Mouse (Mus musculus) spleen, adult 18-20 months (tissue): Measurements from ENCODE around the gene Slc7a5.

Experiments used
- DNase-seq, 2 experiments: peaks; one replicate each; pipeline ENCODE4 v3.0.0; 2022; ENCODE audit warnings: mixed read lengths in 2 of 2

Gene Slc7a5

DNA sequence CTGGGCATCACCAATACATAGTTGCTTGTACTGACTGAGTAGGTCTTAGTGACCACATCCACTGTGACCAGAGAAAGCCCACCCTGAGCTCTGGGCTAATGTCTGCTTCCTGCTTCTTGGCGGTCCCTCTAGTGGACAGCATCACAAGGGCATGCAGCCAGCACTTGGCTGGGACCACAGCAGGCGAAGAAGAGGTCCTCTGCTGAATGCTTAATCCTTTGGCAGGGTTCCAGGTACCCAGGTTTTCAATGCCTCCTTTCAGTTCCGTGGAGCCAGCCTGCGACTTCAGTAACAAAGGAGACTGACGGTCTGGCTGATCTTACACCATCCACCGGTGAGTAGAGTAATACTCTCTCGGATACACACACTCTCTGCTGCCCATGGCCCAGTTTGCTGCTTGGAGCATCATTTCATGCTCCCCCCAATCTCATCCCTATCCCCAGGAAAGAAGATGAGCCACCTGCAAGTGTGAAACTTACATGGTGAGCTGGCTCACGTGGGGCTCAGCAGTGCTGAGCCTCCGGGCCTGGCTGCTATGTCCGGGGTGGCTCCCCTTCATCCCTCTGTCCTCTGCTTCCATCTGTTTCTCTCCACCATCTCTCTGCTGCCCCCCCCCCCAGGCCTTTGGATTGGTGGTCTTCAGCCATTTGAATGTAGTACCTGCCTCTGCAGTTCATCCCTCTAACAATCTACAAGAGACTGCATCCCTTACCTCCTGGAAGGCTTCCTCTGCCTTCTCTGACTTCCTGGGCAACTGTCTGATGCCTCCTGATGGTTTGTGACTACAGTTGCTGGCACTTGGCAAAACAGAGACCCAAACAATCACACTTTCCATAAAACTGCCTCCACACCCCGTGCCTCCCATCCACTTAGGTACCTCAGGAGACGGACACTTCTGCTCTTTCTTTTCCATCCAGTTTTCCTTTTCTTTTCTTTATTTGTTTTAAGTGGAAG is 28.1 kb upstream of the Slc7a5 start:
- no peak for DNase-seq

- no peak for DNase-seq
Observed at GRCm38 (mm10) chr8:121934923-121935322, 27.4 kb upstream of the Slc7a5 start.

DNA sequence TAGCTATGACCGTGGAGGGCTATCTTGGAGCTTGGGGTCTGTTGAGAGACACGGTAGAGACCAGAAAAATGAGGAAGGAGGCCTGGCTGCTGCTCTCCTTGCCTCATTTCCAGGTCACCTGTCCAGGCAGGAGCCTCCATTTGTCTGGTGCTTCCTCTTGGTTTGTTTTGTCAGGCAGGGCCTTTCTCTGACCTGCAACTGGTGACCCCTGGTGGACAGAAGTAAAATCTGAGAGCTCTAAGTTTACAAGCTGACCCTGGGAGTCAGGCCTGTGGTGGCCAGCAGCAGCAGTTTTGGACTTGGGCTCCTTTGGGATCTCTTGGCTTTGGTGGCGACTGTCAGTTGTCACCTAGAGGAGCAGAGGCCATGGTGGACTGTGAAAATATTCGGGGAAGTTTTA is 27.0 kb upstream of the Slc7a5 start:
- DNase-seq, result no peak

DNA sequence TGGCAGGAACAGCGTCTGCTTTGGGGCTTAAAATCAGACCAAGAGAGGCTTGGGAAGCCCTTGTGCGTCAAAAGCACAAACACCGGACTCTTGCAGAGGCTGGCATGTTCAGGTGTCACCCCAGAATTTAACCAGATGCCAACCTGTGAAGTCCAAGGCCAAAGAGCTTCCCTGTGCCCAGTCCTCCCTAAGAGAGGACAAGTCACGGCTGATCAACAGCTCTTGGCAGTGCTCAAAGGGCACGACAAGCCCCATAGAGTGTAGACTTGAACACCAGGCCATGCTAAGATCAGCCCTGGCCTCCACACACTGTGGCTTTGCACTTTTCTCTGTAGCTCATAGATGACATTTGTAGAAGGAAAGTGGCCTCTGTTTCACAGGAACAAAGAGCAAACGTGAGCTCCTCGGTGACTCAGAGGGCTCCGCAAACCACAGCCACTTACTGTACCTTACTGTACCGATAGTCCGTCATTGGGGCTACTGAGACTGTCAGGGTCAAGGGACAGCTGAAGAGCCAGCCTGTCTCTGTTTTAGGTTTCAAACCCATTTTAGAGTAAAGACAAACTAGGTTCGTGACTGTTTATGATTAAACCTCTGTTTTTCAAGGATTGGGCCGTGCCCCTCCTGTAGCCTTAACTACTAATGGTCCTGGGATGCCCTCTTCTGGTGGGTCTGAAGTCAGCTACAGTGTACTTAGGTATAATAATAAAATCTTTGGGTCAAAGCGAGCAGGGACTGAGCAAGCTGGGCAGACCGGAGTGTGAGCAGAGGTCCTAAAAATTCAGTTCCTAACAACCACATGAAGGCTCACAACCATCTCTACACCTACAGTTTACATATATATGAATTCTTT is 25.4 kb upstream of the Slc7a5 start:
- no peak for DNase-seq

- DNase-seq, result no peak
Observed at GRCm38 (mm10) chr8:121932026-121932667, 24.7 kb upstream of the Slc7a5 start.

GRCm38 (mm10) chr8:121931571-121931970 is 24.1 kb upstream of the Slc7a5 start:
- DNase-seq, result no peak

- DNase-seq, result no peak
Observed at GRCm38 (mm10) chr8:121930047-121930446, 22.6 kb upstream of the Slc7a5 start.

- DNase-seq, result peak in 1 of 2 experiments; percentile 50
Observed at GRCm38 (mm10) chr8:121927316-121927715, 19.8 kb upstream of the Slc7a5 start.

DNA sequence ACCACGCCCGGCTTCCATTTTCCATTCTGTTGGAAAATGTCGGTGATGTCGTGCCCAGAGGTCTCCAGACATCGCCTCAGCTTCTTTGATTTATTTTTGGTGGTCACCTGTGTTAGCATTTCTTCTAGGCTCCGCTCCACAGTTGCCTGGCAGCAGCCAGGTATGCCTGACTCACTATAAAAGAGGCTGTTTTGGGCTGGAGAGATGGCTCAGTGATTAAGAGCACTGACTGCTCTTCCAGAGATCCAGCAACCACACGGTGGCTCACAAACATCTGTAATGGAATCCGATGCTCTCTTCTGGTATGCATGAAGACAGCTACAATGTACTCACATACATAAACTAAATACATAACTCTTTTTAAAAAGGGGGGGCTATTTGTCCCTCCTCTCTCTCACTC is 18.8 kb upstream of the Slc7a5 start:
- no peak for DNase-seq

- DNase-seq, result peak; percentile 39 to 76
Observed at GRCm38 (mm10) chr8:121925624-121926023, 18.1 kb upstream of the Slc7a5 start.

DNA sequence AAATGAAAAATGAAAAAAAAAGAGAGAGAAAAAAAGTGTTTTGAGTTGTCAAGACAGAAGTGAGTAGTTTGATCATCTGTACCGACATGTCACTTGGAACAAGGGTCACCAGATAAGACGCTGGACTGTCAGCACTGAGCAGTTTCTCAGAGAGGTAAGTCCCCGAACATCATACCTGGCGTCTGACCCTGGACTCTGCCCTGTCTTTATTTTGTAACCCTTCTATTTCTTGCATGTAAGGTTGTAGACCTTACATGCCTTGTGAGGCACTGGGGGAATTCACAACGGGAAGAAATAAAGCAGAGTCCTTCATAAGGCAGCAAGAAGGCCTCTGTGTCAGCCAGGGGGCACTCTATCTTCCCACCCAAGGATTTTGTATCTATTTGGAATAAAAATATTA is 17.2 kb upstream of the Slc7a5 start:
- no peak for DNase-seq

- DNase-seq, result no peak
Observed at GRCm38 (mm10) chr8:121922101-121922500, 14.6 kb upstream of the Slc7a5 start.

GRCm38 (mm10) chr8:121921582-121921981 is 14.1 kb upstream of the Slc7a5 start:
- DNase-seq, result no peak

- DNase-seq, result no peak
Observed at GRCm38 (mm10) chr8:121919731-121920130, 12.2 kb upstream of the Slc7a5 start.

- DNase-seq, result no peak
Observed at GRCm38 (mm10) chr8:121919158-121919557, 11.7 kb upstream of the Slc7a5 start.

DNA sequence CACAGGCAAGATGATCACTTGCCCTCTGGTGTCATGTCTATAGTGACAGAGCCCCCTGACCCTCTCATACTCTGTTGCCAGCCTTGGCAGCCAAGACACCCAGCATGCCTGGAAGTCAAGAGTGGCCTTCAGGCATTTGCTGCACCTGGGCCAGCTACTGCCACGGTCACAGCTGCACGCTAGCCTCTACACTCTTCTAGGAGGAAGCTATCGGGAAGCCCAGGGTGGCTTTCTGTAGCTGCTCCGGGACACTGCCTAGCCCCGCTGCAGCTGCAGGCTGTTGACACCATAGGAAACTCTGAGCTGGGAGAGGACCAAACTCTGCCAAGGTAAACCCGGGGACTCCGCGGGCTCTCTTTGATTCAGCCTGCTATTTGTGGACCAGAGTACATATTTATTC is 5.9 kb upstream of the Slc7a5 start:
- no peak for DNase-seq

- DNase-seq, result no peak
Observed at GRCm38 (mm10) chr8:121912831-121913230, 5.3 kb upstream of the Slc7a5 start.

- no peak for DNase-seq
Observed at GRCm38 (mm10) chr8:121911987-121912386, 4.5 kb upstream of the Slc7a5 start.

GRCm38 (mm10) chr8:121911400-121911799 is 3.9 kb upstream of the Slc7a5 start:
- no peak for DNase-seq

DNA sequence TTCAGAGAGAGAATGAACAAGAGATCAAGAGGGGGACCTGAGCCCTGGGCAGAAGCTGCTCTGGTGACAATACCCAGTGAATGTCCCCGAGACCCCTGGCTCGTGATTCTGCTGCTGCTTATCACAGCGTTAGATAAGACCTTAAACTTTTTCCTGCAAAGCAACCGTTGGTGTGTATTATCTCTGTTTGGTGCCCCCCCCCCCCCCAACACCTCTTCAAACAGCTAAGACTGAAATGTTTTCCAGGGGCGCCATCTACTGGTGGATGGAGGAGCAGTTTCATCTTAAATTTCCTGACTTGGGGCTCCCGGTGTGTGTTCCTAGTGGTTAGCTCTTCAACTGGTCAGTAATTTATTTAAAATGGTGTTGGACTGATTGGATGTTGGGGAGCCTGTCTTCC is 2.2 kb upstream of the Slc7a5 start:
- DNase-seq, result peak; percentile 48 to 79

- no peak for DNase-seq
Observed at GRCm38 (mm10) chr8:121909148-121909541, 1.7 kb upstream of the Slc7a5 start.

- DNase-seq, result no peak
Observed at GRCm38 (mm10) chr8:121908378-121909147, 1.1 kb upstream of the Slc7a5 start.
